Mouse (Mus musculus) erythroblast, adult 5-6 weeks (primary cell): ENCODE results near the gene Olfr1445. TPM values are rescaled to one million over a fixed set of nuclear protein-coding genes. Genes with fewer than 3 reads are reported as not detected.

Source experiments
- ATAC-seq: replicated peaks from 2 replicates; pipeline ENCODE4 v1.8.0; 2016; ENCODE audit warnings: moderate number of reproducible peaks, mild to moderate bottlenecking, moderate TSS enrichment, inconsistent platforms; ENCODE audit not compliant: poor library complexity, low FRiP score, severe bottlenecking
- total RNA-seq, 2 experiments: library from RNA; stranded (forward) in 1 of 2; stranded (reverse) in 1 of 2; fragments of 150-400 nt in 1 of 2; fragments of 200-764, 138-1000 nt in 1 of 2; gene quantifications; 2 replicates each; pipeline versions ENCODE4 v1.2.3 to v1.2.4; 2015 to 2017; ENCODE audit warnings: low replicate concordance in 2 of 2

Gene Olfr1445
- total RNA-seq (2015; ENCODE audit: low replicate concordance) (not detected in 2 replicates), total RNA-seq (2017; ENCODE audit: low replicate concordance) (not detected in 2 replicates)

DNA sequence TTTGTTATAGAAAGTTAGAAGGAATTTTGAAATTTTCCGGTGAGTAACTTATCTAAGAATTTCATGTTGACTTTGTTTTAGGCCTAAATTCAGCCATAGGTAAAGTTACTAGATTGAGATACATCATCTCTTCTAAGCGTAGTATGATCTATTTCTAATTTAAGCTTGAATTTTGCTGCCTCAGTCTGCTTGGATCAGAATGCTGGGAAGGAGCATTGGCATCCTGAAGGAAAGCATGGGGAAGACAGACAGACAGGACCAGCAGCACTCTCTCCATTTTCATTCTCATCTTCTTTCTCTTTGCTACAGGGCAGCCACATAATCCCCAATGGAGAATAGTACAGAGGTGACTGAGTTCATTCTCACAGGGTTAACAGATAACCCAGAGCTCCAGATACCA is at the start of gene Olfr1445:
Gene Olfr1445 (plus strand): TSS at position 301 of the 400 bp plus-strand sequence.
- ATAC-seq: no peak

DNA sequence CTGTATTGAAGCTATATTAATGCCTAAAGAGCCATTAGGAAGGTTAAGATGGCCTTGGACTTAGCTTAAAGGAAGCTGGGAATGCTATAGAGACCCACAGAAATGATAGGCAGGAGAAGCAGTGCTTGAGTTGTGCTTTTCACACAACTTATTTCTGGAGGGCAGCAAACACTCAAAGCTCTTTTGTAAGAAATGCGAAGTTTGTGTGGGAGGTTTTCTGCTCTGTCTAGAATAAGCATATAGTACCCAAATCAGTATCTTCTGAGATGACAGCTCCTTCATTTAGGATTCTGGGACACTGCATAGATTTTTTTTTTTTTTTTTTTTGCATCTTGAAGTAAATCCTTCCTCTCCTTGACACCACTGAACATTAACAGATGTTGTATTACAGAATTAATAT is 45.1 kb upstream of the Olfr1445 start:
- ATAC-seq: no peak

DNA sequence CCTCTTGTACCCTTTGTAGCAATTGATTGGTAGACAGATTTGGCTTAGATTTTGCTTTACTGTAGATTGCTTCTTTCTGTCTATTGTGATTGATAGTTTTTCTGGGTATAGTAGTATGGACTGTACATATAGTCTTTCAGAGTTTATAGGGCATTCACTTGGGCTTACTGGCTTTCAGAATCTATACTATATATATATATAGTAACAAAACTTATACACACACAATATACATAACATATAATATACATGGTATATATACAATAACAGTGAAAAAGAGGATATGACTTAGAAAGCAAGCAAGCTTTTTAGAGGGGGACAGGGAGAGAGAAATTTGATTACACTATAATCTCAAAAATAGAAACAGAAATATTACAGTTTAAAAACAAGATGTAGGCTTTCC is 37.3 kb upstream of the Olfr1445 start, which contains the start of gene Gm5244:
Gene Gm5244 (plus strand): TSS at position 301 of the 400 bp plus-strand sequence.
- ATAC-seq: no peak

DNA sequence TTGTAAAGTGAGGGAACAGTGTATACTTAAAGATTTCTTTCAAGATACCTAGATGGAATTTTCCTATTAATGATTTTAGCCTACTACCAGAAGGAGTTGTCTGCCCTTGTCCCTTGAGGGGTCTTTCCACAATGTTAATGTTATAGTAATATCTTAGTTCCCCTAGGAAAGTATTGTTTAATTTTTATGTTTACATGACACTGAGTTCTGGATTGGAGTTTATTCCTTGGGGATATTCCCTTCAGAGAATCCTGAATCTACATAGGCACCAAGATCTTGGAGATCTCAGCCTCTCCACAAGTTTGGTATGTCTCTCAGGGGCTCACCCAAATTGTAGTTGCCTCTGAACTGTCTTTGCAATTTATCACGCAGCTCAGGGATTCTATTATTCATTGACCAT is 26.7 kb upstream of the Olfr1445 start, which contains the start of gene Olfr1444:
Gene Olfr1444 (plus strand): TSS at position 301 of the 400 bp plus-strand sequence.
- no peak for ATAC-seq

DNA sequence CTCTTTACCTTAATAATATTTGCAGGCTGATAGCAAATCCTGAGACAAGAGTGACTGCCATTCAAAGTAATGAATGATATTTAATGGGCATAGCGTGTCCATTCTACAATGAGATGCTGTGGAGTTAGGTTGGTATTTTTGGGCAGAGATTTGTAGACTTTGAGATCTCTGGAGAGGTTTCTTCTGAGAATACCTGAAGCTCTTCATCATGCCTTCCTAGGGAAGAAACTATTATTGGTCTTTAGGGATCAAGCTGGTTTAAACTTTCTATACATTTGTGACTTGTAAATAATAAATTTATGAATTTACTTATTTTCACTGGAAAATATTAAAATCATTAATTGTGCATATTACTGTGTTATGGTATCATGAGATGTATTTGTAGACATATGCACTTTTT is 9.8 kb downstream of the Olfr1445 start, which contains the start of gene Olfr1446:
Gene Olfr1446 (minus strand): TSS at position 101 of the 400 bp plus-strand sequence.
- ATAC-seq: no peak

DNA sequence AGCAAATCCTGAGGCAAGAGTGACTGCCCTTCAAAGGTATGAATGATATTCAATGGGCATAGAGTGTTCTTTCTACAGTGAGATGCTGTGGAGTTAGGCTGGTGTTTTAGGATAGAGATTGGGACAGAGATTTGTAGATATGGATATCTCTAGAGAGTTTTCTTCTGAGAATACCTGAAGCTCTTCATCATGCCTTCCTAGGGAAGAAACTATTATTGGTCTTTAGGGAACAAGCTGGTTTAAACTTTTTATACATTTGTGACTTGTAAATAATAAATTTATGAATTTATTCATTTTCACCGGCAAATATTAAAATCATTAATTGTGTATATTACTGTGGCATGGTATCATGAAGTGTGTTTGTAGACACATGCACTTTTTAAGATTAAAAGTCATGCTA is 20.0 kb downstream of the Olfr1445 start, which contains the start of gene Olfr1447:
Gene Olfr1447 (minus strand): TSS at position 101 of the 400 bp plus-strand sequence.
- ATAC-seq: no peak

DNA sequence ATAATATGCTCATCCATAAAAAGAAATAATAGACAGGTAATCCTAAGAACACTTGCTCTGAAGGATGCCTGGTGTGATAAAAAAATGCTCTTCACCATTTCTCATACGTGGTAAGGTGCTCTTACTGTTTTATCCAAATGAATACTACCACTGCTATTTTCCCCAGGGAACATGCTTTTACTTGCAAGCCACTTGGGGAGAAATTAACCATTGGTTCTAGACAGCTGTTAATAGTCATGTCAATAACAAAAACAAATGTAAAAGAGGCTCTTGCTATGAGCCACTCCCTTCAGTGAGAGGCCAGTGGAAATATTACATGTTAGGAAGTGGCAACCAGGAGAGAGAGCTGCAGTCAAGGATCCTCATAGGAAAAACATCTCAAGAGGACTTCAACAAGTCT is 40.7 kb downstream of the Olfr1445 start, which contains the start of gene Olfr1448:
Gene Olfr1448 (minus strand): TSS at position 101 of the 400 bp plus-strand sequence.
- no peak for ATAC-seq

DNA sequence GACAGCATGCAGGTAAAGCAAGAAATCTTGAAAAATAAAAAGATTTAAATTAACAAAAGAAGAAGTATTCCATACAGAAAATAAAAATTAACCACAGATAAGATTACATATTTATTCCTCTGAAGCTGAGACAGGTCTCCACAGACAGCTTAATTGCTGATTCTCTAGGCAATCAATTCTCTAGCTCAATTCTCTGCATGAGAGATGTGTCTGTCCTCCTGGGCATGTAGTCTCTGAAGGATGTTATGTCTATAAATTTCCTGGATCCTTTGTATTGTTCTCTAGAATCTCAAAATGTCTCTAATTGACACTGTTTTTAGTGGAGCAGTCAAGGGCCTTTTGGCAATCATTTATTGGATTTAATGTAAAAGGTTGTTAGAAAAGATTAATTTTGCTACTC is 46.9 kb downstream of the Olfr1445 start, which contains the start of gene Olfr1449:
Gene Olfr1449 (plus strand): TSS at position 301 of the 400 bp plus-strand sequence.
- no peak for ATAC-seq

Other genes starting within 250 kb of the Olfr1445 start
- not detected in 2 replicates for gene Olfr1442, start 213.4 kb upstream of the Olfr1445 start, total RNA-seq (2015; ENCODE audit: low replicate concordance)
- gene Olfr1442, start 213.4 kb upstream of the Olfr1445 start, total RNA-seq (2017; ENCODE audit: low replicate concordance): not detected in 2 replicates
- not detected in 2 replicates for gene Olfr1443, start 205.7 kb upstream of the Olfr1445 start, total RNA-seq (2015; ENCODE audit: low replicate concordance)
- gene Olfr1443, start 205.7 kb upstream of the Olfr1445 start, total RNA-seq (2017; ENCODE audit: low replicate concordance): not detected in 2 replicates
- not detected in 2 replicates for gene Keg1, start 188.1 kb upstream of the Olfr1445 start, total RNA-seq (2015; ENCODE audit: low replicate concordance)
- gene Keg1, start 188.1 kb upstream of the Olfr1445 start, total RNA-seq (2017; ENCODE audit: low replicate concordance): not detected in 2 replicates
- gene Cntf, start 118.2 kb upstream of the Olfr1445 start, total RNA-seq (2015; ENCODE audit: low replicate concordance): 7.5 TPM in 1 of 2 replicates, not detected in the other
- gene Cntf, start 118.2 kb upstream of the Olfr1445 start, total RNA-seq (2017; ENCODE audit: low replicate concordance): not detected in 2 replicates
- gene Zfp91, start 87.7 kb upstream of the Olfr1445 start, total RNA-seq (2015; ENCODE audit: low replicate concordance): 21.7 and 24.5 TPM in 2 replicates
- gene Zfp91, start 87.7 kb upstream of the Olfr1445 start, total RNA-seq (2017; ENCODE audit: low replicate concordance): 34.2 and 51.3 TPM in 2 replicates
- gene Lpxn, start 87.7 kb upstream of the Olfr1445 start, total RNA-seq (2015; ENCODE audit: low replicate concordance): 3.8 and 5.6 TPM in 2 replicates
- 3.3 and 4.3 TPM in 2 replicates for gene Lpxn, start 87.7 kb upstream of the Olfr1445 start, total RNA-seq (2017; ENCODE audit: low replicate concordance)
- gene Gm5244, start 37.2 kb upstream of the Olfr1445 start, total RNA-seq (2015; ENCODE audit: low replicate concordance): not detected in 2 replicates
- gene Gm5244, start 37.2 kb upstream of the Olfr1445 start, total RNA-seq (2017; ENCODE audit: low replicate concordance): not detected in 2 replicates
- not detected in 2 replicates for gene Olfr1444, start 26.6 kb upstream of the Olfr1445 start, total RNA-seq (2015; ENCODE audit: low replicate concordance)
- gene Olfr1444, start 26.6 kb upstream of the Olfr1445 start, total RNA-seq (2017; ENCODE audit: low replicate concordance): not detected in 2 replicates
- not detected in 2 replicates for gene Olfr1446, start 9.7 kb downstream of the Olfr1445 start, total RNA-seq (2015; ENCODE audit: low replicate concordance)
- gene Olfr1446, start 9.7 kb downstream of the Olfr1445 start, total RNA-seq (2017; ENCODE audit: low replicate concordance): 0.42 TPM in 1 of 2 replicates, not detected in the other
- not detected in 2 replicates for gene Olfr1447, start 19.9 kb downstream of the Olfr1445 start, total RNA-seq (2015; ENCODE audit: low replicate concordance)
- gene Olfr1447, start 19.9 kb downstream of the Olfr1445 start, total RNA-seq (2017; ENCODE audit: low replicate concordance): not detected in 2 replicates
- not detected in 2 replicates for gene Olfr1448, start 40.6 kb downstream of the Olfr1445 start, total RNA-seq (2015; ENCODE audit: low replicate concordance)
- 0.42 TPM in 1 of 2 replicates, not detected in the other for gene Olfr1448, start 40.6 kb downstream of the Olfr1445 start, total RNA-seq (2017; ENCODE audit: low replicate concordance)
- gene Olfr1449, start 47.0 kb downstream of the Olfr1445 start, total RNA-seq (2015; ENCODE audit: low replicate concordance): not detected in 2 replicates
- gene Olfr1449, start 47.0 kb downstream of the Olfr1445 start, total RNA-seq (2017; ENCODE audit: low replicate concordance): not detected in 2 replicates
- not detected in 2 replicates for gene Olfr1450, start 66.4 kb downstream of the Olfr1445 start, total RNA-seq (2015; ENCODE audit: low replicate concordance)
- not detected in 2 replicates for gene Olfr1450, start 66.4 kb downstream of the Olfr1445 start, total RNA-seq (2017; ENCODE audit: low replicate concordance)
- not detected in 2 replicates for gene Olfr1451, start 111.2 kb downstream of the Olfr1445 start, total RNA-seq (2015; ENCODE audit: low replicate concordance)
- gene Olfr1451, start 111.2 kb downstream of the Olfr1445 start, total RNA-seq (2017; ENCODE audit: low replicate concordance): not detected in 2 replicates
- gene Olfr1453, start 144.5 kb downstream of the Olfr1445 start, total RNA-seq (2015; ENCODE audit: low replicate concordance): not detected in 2 replicates
- 0.98 TPM in 1 of 2 replicates, not detected in the other for gene Olfr1453, start 144.5 kb downstream of the Olfr1445 start, total RNA-seq (2017; ENCODE audit: low replicate concordance)
- gene Olfr1454, start 176.8 kb downstream of the Olfr1445 start, total RNA-seq (2015; ENCODE audit: low replicate concordance): not detected in 2 replicates
- not detected in 2 replicates for gene Olfr1454, start 176.8 kb downstream of the Olfr1445 start, total RNA-seq (2017; ENCODE audit: low replicate concordance)
- gene Olfr1457, start 214.0 kb downstream of the Olfr1445 start, total RNA-seq (2015; ENCODE audit: low replicate concordance): not detected in 2 replicates
- not detected in 2 replicates for gene Olfr1457, start 214.0 kb downstream of the Olfr1445 start, total RNA-seq (2017; ENCODE audit: low replicate concordance)
- gene Olfr1458, start 222.9 kb downstream of the Olfr1445 start, total RNA-seq (2015; ENCODE audit: low replicate concordance): not detected in 2 replicates
- not detected in 2 replicates for gene Olfr1458, start 222.9 kb downstream of the Olfr1445 start, total RNA-seq (2017; ENCODE audit: low replicate concordance)